Mouse (Mus musculus) lung, embryonic 15.5 days (tissue): ENCODE measurements around the gene St3gal5. TPM values are rescaled to one million over a fixed set of nuclear protein-coding genes. Genes with fewer than 3 reads are reported as not detected.

Experiments used
- ATAC-seq: fragments of 200-750 bp; cut with Nextera tagmentation; 2 replicates; pipeline ENCODE4 v1.8.0; 2017; ENCODE audit warnings: moderate number of reproducible peaks, borderline replicate concordance; ENCODE audit not compliant: low FRiP score, low TSS enrichment; ENCODE audit errors: extremely low read depth
- H3K27ac ChIP-seq: fragments of 300-500 bp; sonication (generic); 2 replicates; pipeline ENCODE4 v1.5.1; 2015; ENCODE audit warnings: moderate library complexity, mild to moderate bottlenecking, inconsistent platforms
- H3K27me3 ChIP-seq: fragments of 300-500 bp; sonication (generic); 2 replicates; pipeline ENCODE4 v1.6.1; 2015; ENCODE audit warnings: inconsistent platforms
- H3K36me3 ChIP-seq: fragments of 300-500 bp; sonication (generic); 2 replicates; pipeline ENCODE4 v1.6.1; 2015; ENCODE audit warnings: inconsistent platforms
- H3K4me1 ChIP-seq: fragments of 300-500 bp; sonication (generic); 2 replicates; pipeline ENCODE4 v1.6.1; 2015; ENCODE audit warnings: inconsistent platforms
- H3K4me2 ChIP-seq: fragments of 300-500 bp; sonication (generic); 2 replicates; pipeline ENCODE4 v1.6.1; 2015; ENCODE audit warnings: inconsistent platforms, mild to moderate bottlenecking, moderate library complexity
- H3K4me3 ChIP-seq: fragments of 300-500 bp; sonication (generic); 2 replicates; pipeline ENCODE4 v1.5.1; 2015; ENCODE audit warnings: mild to moderate bottlenecking, inconsistent platforms
- H3K9ac ChIP-seq: fragments of 300-500 bp; sonication (generic); 2 replicates; pipeline ENCODE4 v1.6.1; 2015; ENCODE audit warnings: inconsistent platforms
- H3K9me3 ChIP-seq: fragments of 300-500 bp; sonication (generic); 2 replicates; pipeline ENCODE4 v1.6.1; 2016; ENCODE audit warnings: inconsistent platforms
- WGBS: fragments of 180-500 bp; shearing (Covaris S2); methylation state at CpG from one replicate; pipeline ENCODE4 v1.1.7; 2015; 5-methylcytosine and 5-hydroxymethylcytosine counted together
- polyA plus RNA-seq: library from polyadenylated mRNA; unstranded; fragments of >200 nt; fragmentation: Nextera tagmentation; extraction: Ambion mirVana; gene quantifications from 2 replicates; pipeline ENCODE4 v1.2.1, GENCODE M21; 2015

St3gal5 gene
- polyA plus RNA-seq, 1 experiment from 2014 or later: 40.5 TPM

- 46% methylated on average over 5 of the region's 5 CpGs for WGBS
- Histone ChIP-seq H3K4me1 (no peaks in the 10 kb centered on the region), H3K36me3 (no peaks in the 10 kb centered on the region), H3K27me3 (no peaks in the 10 kb centered on the region), H3K9ac (no peak overlapping the region), H3K27ac (no peak overlapping the region), H3K4me3 (no peak overlapping the region), H3K9me3 (no peaks in the 10 kb centered on the region), H3K4me2 (no peak overlapping the region)
- ATAC-seq: no peak
Measured at GRCm38 (mm10) chr6:72071281-72071870, 26.0 kb upstream of the St3gal5 start.

DNA sequence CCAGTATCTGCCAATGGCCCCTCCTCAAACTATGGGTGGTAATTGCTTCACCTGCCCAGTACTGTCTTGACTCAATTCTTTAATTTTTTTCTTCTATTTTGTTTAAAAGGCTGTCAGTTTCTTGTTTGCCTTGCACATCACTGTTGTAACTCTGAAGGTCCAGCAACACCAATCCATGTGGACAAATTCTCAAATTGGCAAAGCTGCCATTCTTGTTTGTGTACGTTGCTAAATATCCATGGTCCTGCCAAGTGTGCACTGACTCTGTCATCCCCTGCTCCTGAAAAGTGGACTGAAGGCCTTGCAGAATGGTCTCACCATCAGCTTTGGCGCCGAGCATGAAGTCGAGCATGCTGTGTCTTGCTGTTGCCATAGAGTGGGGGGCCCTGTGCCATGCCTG, 23.6 kb upstream of the St3gal5 start:
- Histone ChIP-seq H3K4me1 (no peaks in the 10 kb centered on the region), H3K9ac (no peak overlapping the region), H3K36me3 (no peaks in the 10 kb centered on the region), H3K27ac (no peak overlapping the region), H3K9me3 (no peaks in the 10 kb centered on the region), H3K4me2 (no peak overlapping the region), H3K4me3 (no peak overlapping the region), H3K27me3 (no peaks in the 10 kb centered on the region)
- no peak for ATAC-seq
- WGBS: 88% methylated on average over 4 of the region's 4 CpGs

DNA sequence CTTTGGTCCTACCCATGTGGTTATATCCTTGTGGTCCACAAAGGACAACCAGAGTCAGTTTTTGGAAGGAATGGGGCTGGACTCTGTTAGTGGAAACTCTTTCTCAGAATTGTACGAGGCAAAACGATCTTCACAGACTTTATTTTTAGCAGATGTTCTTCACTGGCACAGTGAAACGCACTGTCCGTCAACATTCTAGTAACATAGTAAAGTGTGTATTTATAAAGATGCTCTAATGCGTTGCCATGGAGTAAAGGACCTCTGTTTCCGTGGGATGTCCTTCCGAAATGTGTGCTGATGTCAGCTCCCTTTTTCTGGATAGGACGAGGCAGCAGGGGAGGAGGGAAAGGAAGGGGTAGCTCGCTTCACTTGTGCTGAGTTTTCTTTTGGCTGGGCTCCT, 20.9 kb upstream of the St3gal5 start:
- Histone ChIP-seq H3K27me3 (no peaks in the 10 kb centered on the region), H3K9me3 (no peaks in the 10 kb centered on the region), H3K27ac (no peak overlapping the region), H3K4me3 (no peak overlapping the region), H3K36me3 (no peaks in the 10 kb centered on the region), H3K9ac (no peak overlapping the region), H3K4me1 (no peaks in the 10 kb centered on the region), H3K4me2 (no peak overlapping the region)
- WGBS: 65% methylated on average over 9 of the region's 9 CpGs
- ATAC-seq: no peak

- Histone ChIP-seq H3K4me2 (no peak overlapping the region), H3K9ac (no peak overlapping the region), H3K27ac (no peak overlapping the region), H3K9me3 (no peaks in the 10 kb centered on the region), H3K4me3 (no peak overlapping the region), H3K36me3 (no peaks in the 10 kb centered on the region), H3K27me3 (no peaks in the 10 kb centered on the region), H3K4me1 (no peaks in the 10 kb centered on the region)
- 74% methylated on average over 5 of the region's 5 CpGs for WGBS
- no peak for ATAC-seq
Measured at GRCm38 (mm10) chr6:72078178-72078577, 19.2 kb upstream of the St3gal5 start.

DNA sequence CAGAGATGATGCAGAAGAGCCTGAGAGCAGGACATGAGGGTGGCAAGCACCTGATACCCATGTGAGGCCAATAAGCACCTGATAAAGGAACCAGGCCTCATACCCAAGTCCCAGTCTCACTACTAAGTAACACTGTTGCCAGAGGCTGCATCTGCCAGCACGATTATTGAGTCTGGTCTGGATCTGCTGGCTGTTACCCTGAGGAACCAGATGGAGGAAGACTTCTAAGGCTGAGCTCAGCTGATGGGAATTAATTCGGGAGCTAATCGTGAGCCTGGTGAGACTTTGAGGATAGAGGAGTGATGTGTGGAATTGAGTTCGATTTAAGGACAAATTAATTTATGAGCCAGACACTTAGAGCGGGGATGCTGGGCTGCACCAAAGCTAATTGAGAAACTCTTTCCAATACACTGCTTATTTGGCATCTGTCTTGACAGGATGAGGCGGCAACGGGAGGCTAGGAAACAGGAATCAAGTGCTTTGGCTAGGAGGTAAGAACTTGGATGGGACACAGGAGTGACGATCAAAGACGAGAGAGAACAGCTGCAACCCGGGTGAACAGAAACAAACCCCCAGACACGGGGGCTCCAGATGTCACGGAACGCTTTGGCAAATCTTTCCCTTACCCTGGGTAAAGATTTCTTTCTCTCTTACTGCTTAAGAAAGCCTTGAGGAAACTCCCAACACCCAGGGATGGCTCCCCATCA, 15.9 kb upstream of the St3gal5 start:
- no peaks in the 10 kb centered on the region for H3K27me3 ChIP-seq
- WGBS: 80% methylated on average over 13 of the region's 13 CpGs
- H3K9me3 ChIP-seq: no peaks in the 10 kb centered on the region
- H3K4me1 ChIP-seq: no peaks in the 10 kb centered on the region
- no peak overlapping the region for H3K4me2 ChIP-seq
- no peak overlapping the region for H3K27ac ChIP-seq
- H3K9ac ChIP-seq: no peak overlapping the region
- ATAC-seq: no peak
- H3K4me3 ChIP-seq: no peak overlapping the region
- no peaks in the 10 kb centered on the region for H3K36me3 ChIP-seq

GRCm38 (mm10) chr6:72087402-72087801, 10.0 kb upstream of the St3gal5 start:
- no peak overlapping the region for H3K9ac ChIP-seq
- peaks cover 7% of the 10 kb centered on the region for H3K4me1 ChIP-seq
- no peaks in the 10 kb centered on the region for H3K27me3 ChIP-seq
- H3K9me3 ChIP-seq: no peaks in the 10 kb centered on the region
- no peak overlapping the region for H3K27ac ChIP-seq
- 57% methylated on average over 5 of the region's 5 CpGs for WGBS
- ATAC-seq: no peak
- no peak overlapping the region for H3K4me2 ChIP-seq
- H3K36me3 ChIP-seq: no peaks in the 10 kb centered on the region
- H3K4me3 ChIP-seq: no peak overlapping the region

- H3K9ac ChIP-seq: no peak overlapping the region
- H3K4me3 ChIP-seq: no peak overlapping the region
- H3K9me3 ChIP-seq: no peaks in the 10 kb centered on the region
- no peak overlapping the region for H3K27ac ChIP-seq
- no peak overlapping the region for H3K4me2 ChIP-seq
- H3K36me3 ChIP-seq: no peaks in the 10 kb centered on the region
- H3K4me1 ChIP-seq: peaks cover 12% of the 10 kb centered on the region
- no peak for ATAC-seq
- 65% methylated on average over 5 of the region's 5 CpGs for WGBS
- no peaks in the 10 kb centered on the region for H3K27me3 ChIP-seq
Measured at GRCm38 (mm10) chr6:72089865-72090264, 7.5 kb upstream of the St3gal5 start.

DNA sequence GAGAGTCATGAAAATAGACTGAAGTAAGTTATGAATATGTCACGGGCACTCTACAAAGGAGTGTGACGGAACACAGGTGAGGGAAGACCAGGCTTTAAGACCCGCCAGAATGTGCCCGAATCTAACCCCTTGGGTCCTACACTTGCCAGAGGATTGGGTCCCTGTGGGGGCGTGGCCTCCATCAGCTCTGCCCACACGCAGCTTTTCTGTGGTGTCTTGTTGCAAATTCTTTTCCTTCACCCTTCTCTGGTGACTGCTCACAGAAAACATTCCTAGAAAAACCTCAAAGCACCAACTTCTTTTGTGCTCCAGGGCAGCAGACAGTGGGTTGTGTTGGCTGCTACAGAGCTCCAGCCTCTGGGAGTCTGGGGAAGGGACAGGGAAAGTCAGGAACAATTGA, 6.4 kb upstream of the St3gal5 start:
- no peaks in the 10 kb centered on the region for H3K36me3 ChIP-seq
- no peaks in the 10 kb centered on the region for H3K27me3 ChIP-seq
- H3K4me1 ChIP-seq: peaks cover 17% of the 10 kb centered on the region
- peak; percentile 34; the same call in 1 of the 2 replicates for ATAC-seq
- no peaks in the 10 kb centered on the region for H3K9me3 ChIP-seq
- no peak overlapping the region for H3K27ac ChIP-seq
- WGBS: 46% methylated on average over 6 of the region's 6 CpGs
- H3K4me2 ChIP-seq: no peak overlapping the region
- H3K9ac ChIP-seq: no peak overlapping the region
- H3K4me3 ChIP-seq: no peak overlapping the region

- WGBS: 69% methylated on average over 1 of the region's 1 CpGs
- Histone ChIP-seq H3K4me1 (peaks cover 22% of the 10 kb centered on the region), H3K27ac (no peak overlapping the region), H3K9me3 (no peaks in the 10 kb centered on the region), H3K9ac (no peak overlapping the region), H3K36me3 (no peaks in the 10 kb centered on the region), H3K4me3 (no peak overlapping the region), H3K4me2 (no peak overlapping the region), H3K27me3 (no peaks in the 10 kb centered on the region)
- no peak for ATAC-seq
Measured at GRCm38 (mm10) chr6:72093121-72093520, 4.3 kb upstream of the St3gal5 start.

GRCm38 (mm10) chr6:72096217-72096616, 1.2 kb upstream of the St3gal5 start:
- Histone ChIP-seq H3K27ac (peak overlapping the region; percentile 81), H3K9me3 (no peaks in the 10 kb centered on the region), H3K36me3 (no peaks in the 10 kb centered on the region), H3K4me1 (peaks cover 41% of the 10 kb centered on the region), H3K9ac (no peak overlapping the region), H3K27me3 (no peaks in the 10 kb centered on the region), H3K4me2 (no peak overlapping the region), H3K4me3 (no peak overlapping the region)
- no peak for ATAC-seq
- WGBS: 48% methylated on average over 5 of the region's 5 CpGs

DNA sequence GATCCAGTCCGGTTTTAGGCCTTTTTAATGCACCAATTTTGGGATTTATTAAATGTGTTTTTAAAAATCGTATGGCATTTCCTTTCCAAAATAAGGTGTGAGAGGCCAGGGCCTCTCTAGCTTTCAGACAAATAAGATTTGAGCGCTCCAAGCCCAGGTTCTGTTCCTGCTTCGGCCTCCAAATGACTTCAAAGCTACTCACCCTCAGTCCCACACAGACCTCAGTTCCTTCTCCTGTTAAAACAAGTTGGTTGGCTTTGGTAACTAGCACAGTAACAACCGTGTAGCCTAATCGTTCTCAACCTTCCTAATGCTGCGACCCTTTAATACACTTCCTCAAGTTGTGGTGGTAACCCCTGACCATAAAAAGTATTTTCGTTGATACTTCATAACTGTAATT, 723 bp upstream of the St3gal5 start:
- H3K36me3 ChIP-seq: no peaks in the 10 kb centered on the region
- H3K4me1 ChIP-seq: peaks cover 41% of the 10 kb centered on the region
- ATAC-seq: no peak
- 46% methylated on average over 8 of the region's 8 CpGs for WGBS
- no peaks in the 10 kb centered on the region for H3K27me3 ChIP-seq
- peak overlapping the region; percentile 63 for H3K4me3 ChIP-seq
- H3K4me2 ChIP-seq: peak overlapping the region; percentile 88
- H3K9ac ChIP-seq: 0 out of 2 replicates have a peak overlapping the region, but pooled peaks have one; percentile 63
- H3K9me3 ChIP-seq: no peaks in the 10 kb centered on the region
- H3K27ac ChIP-seq: peak overlapping the region; percentile 81

- H3K9ac ChIP-seq: peak overlapping the region; percentile 63
- H3K4me2 ChIP-seq: peak overlapping the region; percentile 88
- H3K4me1 ChIP-seq: peaks cover 47% of the 10 kb centered on the region
- no peaks in the 10 kb centered on the region for H3K36me3 ChIP-seq
- no peaks in the 10 kb centered on the region for H3K27me3 ChIP-seq
- peak overlapping the region; percentile 63 for H3K4me3 ChIP-seq
- no peaks in the 10 kb centered on the region for H3K9me3 ChIP-seq
- WGBS: 4% methylated on average over 15 of the region's 15 CpGs
- ATAC-seq: no peak
- peak overlapping the region; percentile 81 for H3K27ac ChIP-seq
Measured at GRCm38 (mm10) chr6:72098021-72098655, 746 bp downstream of the St3gal5 start.
